Mouse (Mus musculus) embryo, embryonic 10.5 days (tissue): ENCODE data around the gene Traip.
"Not testable (repeated sequence)": the region's sequence is repeated elsewhere in the genome, so short reads cannot be mapped to it uniquely, and the experiment has no call there.

Source experiments
- DNase-seq: peaks from one replicate; pipeline ENCODE4 v3.0.0-alpha.2; 2015; ENCODE audit warnings: low spot score

Gene Traip

DNA sequence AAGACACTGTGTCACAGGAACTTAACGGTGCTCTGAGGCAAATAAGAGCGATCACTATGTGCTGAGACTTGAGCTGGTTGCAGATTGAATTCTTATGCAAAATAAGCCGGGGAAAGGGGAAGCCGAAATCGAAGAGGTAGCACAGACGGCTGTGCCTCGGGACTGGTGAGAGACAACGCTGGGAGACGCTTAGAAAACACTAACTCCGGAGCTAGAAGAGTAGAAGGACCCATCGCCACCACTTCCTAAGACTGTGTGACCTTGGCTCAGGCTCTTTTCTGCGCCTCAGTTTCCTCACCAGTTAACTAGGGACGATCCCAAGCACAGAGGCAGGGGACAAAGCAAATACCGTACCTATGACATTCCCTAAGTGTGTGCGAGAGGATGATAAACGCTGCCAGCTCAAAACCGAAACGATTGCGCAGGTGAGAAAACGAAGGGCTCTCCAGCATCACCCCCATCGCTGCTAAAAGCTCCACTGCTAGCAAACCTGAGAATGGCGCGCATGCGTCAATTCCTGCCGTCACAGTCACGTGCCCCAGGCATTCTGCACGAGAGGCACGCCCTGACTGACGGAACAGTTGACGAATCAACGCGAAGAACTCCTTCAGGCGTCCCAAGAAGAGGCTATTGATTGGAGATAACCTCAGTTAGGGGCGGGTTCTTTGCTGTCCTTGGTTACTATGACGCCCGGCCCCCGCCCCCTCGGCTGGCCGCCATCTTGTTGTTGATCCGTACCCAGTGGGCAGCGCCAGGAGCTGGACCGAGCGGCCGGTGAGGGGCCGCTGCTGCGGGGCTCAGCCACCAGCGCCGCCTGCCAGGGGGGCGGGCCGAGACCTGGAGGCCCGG, 52.2 kb downstream of the Traip start, which contains the start of gene Ip6k1:
TSS of gene Ip6k1 (plus strand) at position 580 of the 849 bp plus-strand sequence.
- peak; percentile 100 for DNase-seq

DNA sequence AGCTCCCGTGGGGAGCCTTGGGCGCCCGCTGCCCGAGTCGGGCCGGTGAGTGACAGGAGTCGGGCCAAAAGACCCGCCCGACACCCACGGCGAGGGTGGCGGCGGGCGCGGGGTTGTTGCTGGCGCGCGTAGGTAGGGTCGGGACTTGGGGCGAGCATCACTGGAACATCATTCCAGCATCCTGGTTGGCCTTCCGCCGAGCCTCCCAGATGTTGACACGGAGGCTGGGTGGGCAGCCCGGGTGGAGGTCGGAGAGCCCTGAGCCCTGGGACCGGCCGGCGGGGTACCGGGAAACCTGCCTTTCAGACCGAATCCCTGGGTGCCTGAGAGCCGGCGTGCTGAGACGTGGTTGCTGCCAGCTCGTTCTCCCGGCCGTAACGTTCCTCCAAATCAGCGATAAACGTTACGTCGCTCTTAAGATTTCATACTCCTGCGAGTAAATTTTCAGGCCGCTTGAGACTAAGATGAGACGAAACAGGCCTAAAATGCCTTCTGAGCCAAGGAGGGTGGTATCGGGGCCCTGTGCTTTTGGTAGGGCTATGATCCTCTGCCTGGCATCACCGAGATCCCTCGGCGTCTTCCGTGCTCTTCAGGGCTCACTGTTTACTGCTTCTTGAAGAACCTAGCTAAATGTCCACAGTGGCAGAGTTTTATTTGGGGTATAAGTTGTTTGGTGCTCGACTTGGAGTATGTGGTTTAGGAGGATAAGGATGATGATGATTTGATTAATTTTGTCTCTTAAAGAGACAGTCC, 53.0 kb downstream of the Traip start:
- DNase-seq = peak; percentile 36

- peak; percentile 44 for DNase-seq
Observed at GRCm38 (mm10) chr9:108003531-108003890, 53.6 kb downstream of the Traip start.

DNA sequence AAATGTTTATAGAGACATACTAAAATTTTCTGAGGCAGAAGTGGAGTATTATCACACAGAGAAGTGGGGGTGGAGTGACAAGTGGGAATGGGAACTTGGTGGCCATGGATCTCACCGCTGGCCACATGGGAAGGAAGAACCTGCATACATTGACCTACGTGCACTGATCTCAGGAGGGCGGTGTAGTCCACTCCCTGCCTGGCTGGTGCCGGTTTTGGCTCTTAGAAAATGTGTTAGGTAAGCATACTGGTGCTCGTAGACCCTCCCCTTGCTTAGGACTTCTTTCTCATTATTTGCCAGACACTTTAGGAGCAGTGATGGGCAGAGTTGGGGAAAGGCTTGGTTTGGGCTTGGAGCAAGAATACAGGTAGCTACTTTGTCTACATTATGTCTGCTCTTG, 58.1 kb downstream of the Traip start:
- DNase-seq = no peak

DNA sequence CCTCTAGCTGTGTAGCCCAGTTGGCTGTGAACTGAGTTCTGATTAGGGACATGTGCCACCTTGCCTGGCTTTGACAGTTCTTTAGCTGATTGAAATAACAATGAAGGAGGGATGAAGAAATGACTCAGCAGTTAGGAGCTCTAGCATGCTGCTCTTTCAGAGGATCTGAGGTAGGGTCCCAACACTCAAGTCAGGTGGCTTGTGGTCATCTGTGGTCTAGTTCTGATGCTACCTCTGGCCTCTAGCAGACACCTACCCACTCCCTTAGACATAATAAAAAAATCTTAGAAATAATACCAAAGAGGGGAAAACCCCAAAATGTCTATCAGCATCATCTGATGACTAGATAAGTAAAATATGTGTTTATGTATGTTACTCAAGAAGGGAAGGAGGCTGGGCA, 60.4 kb downstream of the Traip start:
- no peak for DNase-seq

DNA sequence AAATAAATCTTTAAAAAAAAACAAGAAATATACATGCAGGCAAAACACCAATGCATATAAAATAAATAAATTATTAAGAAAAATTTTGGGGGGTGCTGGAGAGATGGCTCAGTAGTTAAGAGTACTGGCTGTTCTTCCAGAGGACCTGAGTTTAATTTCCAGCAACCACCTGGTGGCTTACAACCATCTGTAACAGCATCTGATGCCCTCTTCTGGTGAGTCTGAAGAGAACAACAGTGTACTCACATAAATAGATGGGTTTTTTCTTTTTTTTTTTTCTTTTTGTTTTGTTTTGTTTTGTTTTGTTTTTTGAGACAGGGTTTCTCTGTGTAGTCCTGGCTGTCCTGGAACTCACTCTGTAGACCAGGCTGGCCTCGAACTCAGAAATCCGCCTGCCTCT, 63.6 kb downstream of the Traip start:
- not testable (repeated sequence) for DNase-seq

DNA sequence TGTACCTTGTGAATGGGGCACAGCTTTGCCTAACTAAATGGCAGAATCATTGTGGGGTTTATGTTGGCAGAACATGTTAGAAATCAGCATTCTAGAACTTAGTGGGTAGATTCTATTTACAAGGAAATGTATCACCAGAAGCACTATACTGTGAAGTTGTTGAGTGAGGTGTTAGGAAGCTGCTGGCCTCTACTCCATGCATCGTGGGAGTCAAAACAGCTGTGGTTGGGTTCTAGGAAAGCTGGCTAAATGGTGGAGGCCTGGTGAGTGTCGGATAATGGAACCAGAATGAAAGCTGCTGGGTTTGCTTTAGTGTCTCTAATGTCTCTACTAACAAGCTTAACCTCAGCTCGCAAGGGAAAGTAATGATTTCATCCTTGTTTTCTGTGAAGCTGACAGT, 67.2 kb downstream of the Traip start:
- DNase-seq = no peak

- DNase-seq = no peak
Observed at GRCm38 (mm10) chr9:108020741-108021140, 70.8 kb downstream of the Traip start.
